Mouse (Mus musculus): ENCODE measurements around the gene Msi2.

DNA sequence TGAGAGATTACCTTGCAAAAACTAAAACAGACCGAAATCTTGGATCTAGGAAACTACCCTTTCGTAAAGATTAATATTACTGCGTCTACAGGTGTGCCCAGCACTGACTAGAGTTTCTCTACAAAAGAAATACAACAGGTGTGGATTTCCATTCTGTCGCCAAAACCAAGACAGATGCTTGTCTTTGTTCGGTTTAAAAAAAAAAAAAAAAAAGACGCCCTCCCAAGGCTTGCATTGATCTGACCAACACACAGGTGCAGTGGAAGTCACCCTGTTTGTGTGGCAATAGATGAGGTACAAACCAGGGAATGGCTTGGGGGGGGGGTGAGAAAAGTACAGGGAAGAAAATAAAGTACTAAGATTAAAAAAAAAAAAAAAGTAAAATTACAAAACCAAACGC, 4.2 kb downstream of the Msi2 start:
- TF ChIP-seq CTCF (IDR thresholded peaks at IDR 0.05; ENCODE audit: low read depth, low read length) (no peak), POLR2A (IDR thresholded peaks at IDR 0.05; ENCODE audit: extremely low read depth, insufficient read depth, low read length) (no peak)
